Mouse (Mus musculus) heart, adult 9 months (tissue): ENCODE data around the gene Nek9.
A peak's percentile ranks its signal among the peaks of the same experiment; 100 is the strongest.

Experiments
- DNase-seq, 2 experiments: peaks; one replicate each; pipeline ENCODE4 v3.0.0; 2022; ENCODE audit warnings: low spot score in 2 of 2

Gene Nek9

GRCm38 (mm10) chr12:85347196-85347595 is 8.0 kb upstream of the Nek9 start:
- no peak for DNase-seq

GRCm38 (mm10) chr12:85346374-85346773 is 7.2 kb upstream of the Nek9 start:
- peak; percentile 66 to 77 for DNase-seq

- DNase-seq, result peak in 1 of 2 experiments; percentile 30
These were observed 6.4 kb upstream of the Nek9 start for GRCm38 (mm10) chr12:85345559-85345958.

- DNase-seq, result no peak
These were observed 5.1 kb upstream of the Nek9 start for GRCm38 (mm10) chr12:85344252-85344651.

- DNase-seq, result no peak
These were observed 3.1 kb upstream of the Nek9 start for GRCm38 (mm10) chr12:85342310-85342709.

- DNase-seq, result peak; percentile 27 to 53
These were observed 2.0 kb upstream of the Nek9 start for GRCm38 (mm10) chr12:85341131-85341530.

- no peak for DNase-seq
These were observed 785 bp upstream of the Nek9 start for GRCm38 (mm10) chr12:85339947-85340346.

GRCm38 (mm10) chr12:85338815-85339214 is 347 bp downstream of the Nek9 start:
- DNase-seq, result no peak

- no peak for DNase-seq
These were observed 1.4 kb downstream of the Nek9 start for GRCm38 (mm10) chr12:85337567-85338311.

GRCm38 (mm10) chr12:85330153-85330552 is 9.0 kb downstream of the Nek9 start:
- no peak for DNase-seq

- DNase-seq, result peak in 1 of 2 experiments; percentile 27
These were observed 30.5 kb downstream of the Nek9 start for GRCm38 (mm10) chr12:85308651-85309050.

GRCm38 (mm10) chr12:85305247-85305892 is 33.8 kb downstream of the Nek9 start:
- DNase-seq, result peak; percentile 64 to 87

- DNase-seq, result no peak
These were observed 34.4 kb downstream of the Nek9 start for GRCm38 (mm10) chr12:85304725-85305124.

GRCm38 (mm10) chr12:85303256-85303655 is 35.9 kb downstream of the Nek9 start:
- DNase-seq, result no peak

GRCm38 (mm10) chr12:85298835-85299180 is 40.4 kb downstream of the Nek9 start:
- DNase-seq, result no peak

GRCm38 (mm10) chr12:85298127-85298834 is 40.9 kb downstream of the Nek9 start:
- DNase-seq, result no peak

GRCm38 (mm10) chr12:85297345-85297997 is 41.7 kb downstream of the Nek9 start:
- no peak for DNase-seq

- DNase-seq, result no peak
These were observed 42.2 kb downstream of the Nek9 start for GRCm38 (mm10) chr12:85296915-85297314.

GRCm38 (mm10) chr12:85295506-85295905 is 43.7 kb downstream of the Nek9 start:
- no peak for DNase-seq

GRCm38 (mm10) chr12:85292906-85293305 is 46.3 kb downstream of the Nek9 start:
- DNase-seq, result no peak

- DNase-seq, result no peak
These were observed 46.9 kb downstream of the Nek9 start for GRCm38 (mm10) chr12:85292288-85292687.

- DNase-seq, result no peak
These were observed 47.6 kb downstream of the Nek9 start for GRCm38 (mm10) chr12:85291541-85291940.
